Mouse (Mus musculus) neural tube, embryonic 11.5 days (tissue): ENCODE results near the gene Ldah. TPM values are rescaled to one million over a fixed set of nuclear protein-coding genes. Genes with fewer than 3 reads are reported as not detected.
"Not testable (repeated sequence)": the region's sequence is repeated elsewhere in the genome, so short reads cannot be mapped to it uniquely, and the experiment has no call there.

ENCODE experiments used
- ATAC-seq: fragments of 200-750 bp; cut with Nextera tagmentation; 2 replicates; pipeline ENCODE4 v1.8.0; 2017; ENCODE audit warnings: moderate number of reproducible peaks, mild to moderate bottlenecking, moderate TSS enrichment, moderate library complexity; ENCODE audit not compliant: insufficient read depth, low FRiP score, low TSS enrichment
- DNase-seq: peaks from one replicate; pipeline ENCODE4 v3.0.0-alpha.2; 2015; ENCODE audit warnings: low spot score
- H3K27ac ChIP-seq: fragments of 300-500 bp; sonication (generic); 2 replicates; pipeline ENCODE4 v1.5.1; 2014; ENCODE audit warnings: low read depth, mild to moderate bottlenecking, low read length
- H3K27me3 ChIP-seq: fragments of 300-500 bp; sonication (generic); 2 replicates; pipeline ENCODE4 v1.6.1; 2014; ENCODE audit warnings: mild to moderate bottlenecking, low read length, mixed read lengths; ENCODE audit not compliant: control insufficient read depth, insufficient read depth
- H3K36me3 ChIP-seq: fragments of 300-500 bp; sonication (generic); 2 replicates; pipeline ENCODE4 v1.6.1; 2014; ENCODE audit warnings: mild to moderate bottlenecking, low read length, moderate library complexity, mixed read lengths; ENCODE audit not compliant: control insufficient read depth, insufficient read depth
- H3K4me1 ChIP-seq: fragments of 300-500 bp; sonication (generic); 2 replicates; pipeline ENCODE4 v1.6.1; 2014; ENCODE audit warnings: low read length, mixed read lengths; ENCODE audit not compliant: control insufficient read depth, insufficient read depth
- H3K4me2 ChIP-seq: fragments of 300-500 bp; sonication (generic); 2 replicates; pipeline ENCODE4 v1.6.1; 2014; ENCODE audit warnings: low read depth, mild to moderate bottlenecking, moderate library complexity
- H3K4me3 ChIP-seq: fragments of 300-500 bp; sonication (generic); 2 replicates; pipeline ENCODE4 v1.5.1; 2014; ENCODE audit warnings: low read depth, low read length
- H3K9ac ChIP-seq: fragments of 300-500 bp; sonication (generic); 2 replicates; pipeline ENCODE4 v1.6.1; 2014; ENCODE audit warnings: mild to moderate bottlenecking, low read length
- H3K9me3 ChIP-seq: fragments of 300-500 bp; sonication (generic); 2 replicates; pipeline ENCODE4 v1.6.1; 2016; ENCODE audit warnings: low read length; ENCODE audit not compliant: control insufficient read depth
- WGBS: fragments of 180-500 bp; shearing (Covaris S2); extraction: QIAGEN DNeasy Blood & Tissue Kit; methylation state at CpG from one replicate; pipeline ENCODE4 v1.1.7; 2014; 5-methylcytosine and 5-hydroxymethylcytosine counted together
- polyA plus RNA-seq: library from polyadenylated mRNA; unstranded; fragments of >200 nt; fragmentation: Nextera tagmentation; extraction: Ambion mirVana; gene quantifications from 2 replicates; pipeline ENCODE4 v1.2.1, GENCODE M21; 2014

The Ldah gene
- 60.5 and 67.2 TPM in 2 replicates for polyA plus RNA-seq

GRCm38 (mm10) chr12:8207978-8208403 lies at the start of gene Ldah:
Gene Ldah, plus strand, starts transcription at chr12:8208107.
- H3K4me2 ChIP-seq, result peak within 1 kb of the TSS; percentile 63
- no peaks in the 10 kb centered on the region for H3K9me3 ChIP-seq
- no peak within 1 kb of the TSS for H3K27ac ChIP-seq
- H3K4me1 ChIP-seq, result peaks cover 2% of the 10 kb centered on the region; the same call in 1 of the 2 replicates
- DNase-seq (peak; percentile 92), ATAC-seq (peak; percentile 99)
- H3K4me3 ChIP-seq, result peak within 1 kb of the TSS; percentile 83
- H3K36me3 ChIP-seq, result no peaks in the 10 kb centered on the region
- H3K27me3 ChIP-seq, result no peaks in the 10 kb centered on the region
- peak within 1 kb of the TSS; percentile 82 for H3K9ac ChIP-seq
- under 1% methylated on average over 34 of the region's 34 CpGs for WGBS

- Histone ChIP-seq H3K4me2 (no peak overlapping the region), H3K4me3 (no peak overlapping the region), H3K9me3 (no peaks in the 10 kb centered on the region), H3K27ac (no peak overlapping the region), H3K9ac (no peak overlapping the region), H3K4me1 (no peaks in the 10 kb centered on the region), H3K36me3 (no peaks in the 10 kb centered on the region), H3K27me3 (no peaks in the 10 kb centered on the region)
- ATAC-seq (no peak), DNase-seq (no peak)
- 86% methylated on average over 2 of the region's 2 CpGs for WGBS
These were observed 40.2 kb upstream of the Ldah start for GRCm38 (mm10) chr12:8167743-8168142.

DNA sequence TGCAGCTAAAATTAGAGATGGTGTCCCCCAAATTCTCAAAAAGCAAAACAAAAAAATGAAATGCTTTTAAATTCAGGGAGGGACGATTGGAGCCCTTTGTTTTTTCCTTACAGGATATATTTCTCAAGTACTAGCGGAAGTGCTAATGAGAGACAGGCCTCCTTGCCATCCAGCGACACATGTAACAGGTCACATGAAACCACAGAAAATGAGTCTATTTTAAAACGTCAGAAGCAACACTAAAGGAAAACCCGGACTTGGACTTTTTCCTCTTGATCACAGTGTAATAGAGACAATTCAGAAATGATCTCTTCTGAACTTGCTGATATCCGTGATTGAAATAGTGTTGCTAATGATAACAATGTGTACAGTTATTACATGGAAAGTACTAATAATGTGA lies 27.0 kb upstream of the Ldah start:
- Histone ChIP-seq H3K27me3 (no peaks in the 10 kb centered on the region), H3K4me1 (no peaks in the 10 kb centered on the region), H3K9me3 (no peaks in the 10 kb centered on the region), H3K4me3 (no peak overlapping the region), H3K9ac (no peak overlapping the region), H3K4me2 (no peak overlapping the region), H3K27ac (no peak overlapping the region), H3K36me3 (no peaks in the 10 kb centered on the region)
- DNase-seq (no peak), ATAC-seq (no peak)
- 77% methylated on average over 6 of the region's 6 CpGs for WGBS

DNA sequence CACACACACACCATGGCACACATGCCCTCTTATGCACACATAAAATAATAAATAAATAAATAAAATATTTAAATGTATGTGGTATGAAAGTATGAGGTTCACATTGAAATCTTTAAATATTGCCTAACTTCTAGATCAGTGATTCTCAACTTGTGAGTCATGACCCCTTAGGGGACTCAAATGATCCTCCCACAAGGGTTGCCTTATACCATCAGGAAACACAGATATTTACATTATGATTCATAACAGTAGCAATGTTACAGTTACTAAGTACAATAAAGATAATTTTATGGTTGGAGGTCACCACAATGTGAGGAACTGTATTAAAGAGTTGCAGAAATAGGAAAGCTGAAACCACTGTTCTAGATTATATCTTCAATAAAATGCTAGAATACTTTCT lies 26.2 kb upstream of the Ldah start:
- no peak overlapping the region for H3K4me3 ChIP-seq
- ATAC-seq, result no peak
- no peaks in the 10 kb centered on the region for H3K27me3 ChIP-seq
- no peak for DNase-seq
- no peaks in the 10 kb centered on the region for H3K9me3 ChIP-seq
- no peak overlapping the region for H3K4me2 ChIP-seq
- no peaks in the 10 kb centered on the region for H3K36me3 ChIP-seq
- H3K9ac ChIP-seq, result no peak overlapping the region
- H3K27ac ChIP-seq, result no peak overlapping the region
- no peaks in the 10 kb centered on the region for H3K4me1 ChIP-seq

- Histone ChIP-seq H3K27ac (no peak overlapping the region), H3K36me3 (no peaks in the 10 kb centered on the region), H3K27me3 (no peaks in the 10 kb centered on the region), H3K4me3 (no peak overlapping the region), H3K9ac (no peak overlapping the region), H3K9me3 (no peaks in the 10 kb centered on the region), H3K4me1 (no peaks in the 10 kb centered on the region), H3K4me2 (no peak overlapping the region)
- no peak for DNase-seq
- no peak for ATAC-seq
These were observed 23.4 kb upstream of the Ldah start for GRCm38 (mm10) chr12:8184518-8184917.

- H3K9me3 ChIP-seq, result no peaks in the 10 kb centered on the region
- no peak for DNase-seq
- no peak overlapping the region for H3K4me3 ChIP-seq
- no peaks in the 10 kb centered on the region for H3K4me1 ChIP-seq
- no peak overlapping the region for H3K9ac ChIP-seq
- H3K36me3 ChIP-seq, result no peaks in the 10 kb centered on the region
- H3K27me3 ChIP-seq, result no peaks in the 10 kb centered on the region
- no peak for ATAC-seq
- no peak overlapping the region for H3K27ac ChIP-seq
- H3K4me2 ChIP-seq, result no peak overlapping the region
These were observed 19.7 kb upstream of the Ldah start for GRCm38 (mm10) chr12:8188161-8188560.

- H3K4me2 ChIP-seq, H3K4me3 ChIP-seq, ATAC-seq, H3K27me3 ChIP-seq, DNase-seq, H3K9ac ChIP-seq, H3K36me3 ChIP-seq, H3K9me3 ChIP-seq, H3K27ac ChIP-seq, H3K4me1 ChIP-seq: not testable (repeated sequence)
- 91% methylated on average over 15 of the region's 15 CpGs for WGBS
These were observed 18.9 kb upstream of the Ldah start for GRCm38 (mm10) chr12:8188796-8189535.

DNA sequence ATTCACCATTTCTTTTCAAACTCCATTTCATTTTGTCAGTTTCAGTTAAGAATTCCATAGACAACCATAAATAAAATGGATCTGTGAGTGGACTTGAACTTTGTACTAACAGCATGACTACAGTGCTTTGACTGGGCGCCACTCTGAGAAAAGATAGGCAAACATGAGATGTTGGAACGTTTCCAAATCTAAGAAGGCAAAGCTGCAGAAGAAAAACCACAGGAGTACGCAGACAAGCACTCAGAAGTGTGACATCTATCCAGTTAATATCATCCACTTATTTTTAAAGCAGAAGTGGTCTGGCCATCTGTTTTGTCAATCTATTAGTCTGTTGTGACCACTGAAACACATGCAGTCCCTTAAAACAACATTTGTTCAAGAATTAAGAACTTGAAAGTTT lies 18.2 kb upstream of the Ldah start:
- H3K9me3 ChIP-seq, result no peaks in the 10 kb centered on the region
- H3K4me3 ChIP-seq, result no peak overlapping the region
- 65% methylated on average over 3 of the region's 3 CpGs for whole genome bisulfite sequencing
- H3K27me3 ChIP-seq, result no peaks in the 10 kb centered on the region
- ATAC-seq, result no peak
- H3K36me3 ChIP-seq, result no peaks in the 10 kb centered on the region
- H3K9ac ChIP-seq, result no peak overlapping the region
- no peak for DNase-seq
- H3K4me2 ChIP-seq, result no peak overlapping the region
- H3K27ac ChIP-seq, result no peak overlapping the region
- H3K4me1 ChIP-seq, result no peaks in the 10 kb centered on the region

GRCm38 (mm10) chr12:8205721-8206120 lies 2.2 kb upstream of the Ldah start:
- ATAC-seq, result no peak
- no peaks in the 10 kb centered on the region for H3K9me3 ChIP-seq
- no peak overlapping the region for H3K4me2 ChIP-seq
- no peaks in the 10 kb centered on the region for H3K27me3 ChIP-seq
- DNase-seq, result no peak
- no peak overlapping the region for H3K4me3 ChIP-seq
- no peak overlapping the region for H3K9ac ChIP-seq
- H3K4me1 ChIP-seq, result peaks cover 2% of the 10 kb centered on the region; the same call in 1 of the 2 replicates
- H3K36me3 ChIP-seq, result no peaks in the 10 kb centered on the region
- no peak overlapping the region for H3K27ac ChIP-seq
- 81% methylated on average over 2 of the region's 2 CpGs for WGBS
